Mouse (Mus musculus): ENCODE measurements around the gene Slc4a4.

- TF ChIP-seq CTCF (IDR thresholded peaks at IDR 0.05; ENCODE audit: low read depth) (no peak), EP300 (IDR thresholded peaks at IDR 0.05; ENCODE audit: low read depth) (no peak)
Measured at GRCm38 (mm10) chr5:88980740-88981139, 94.1 kb downstream of the Slc4a4 start.
